Mouse (Mus musculus) left cerebral cortex, postnatal 25 days (tissue): ENCODE measurements around the gene Sel1l3. TPM values are rescaled to one million over a fixed set of nuclear protein-coding genes. Genes with fewer than 3 reads are reported as not detected.
A peak's percentile ranks its signal among the peaks of the same experiment; 100 is the strongest.

Experiments
- DNase-seq, 2 experiments: peaks; one replicate each; pipeline ENCODE4 v3.0.0; 2022; ENCODE audit warnings: low spot score in 2 of 2, mixed read lengths in 1 of 2
- intact Hi-C: fragments of 180-260 bp; cut with DNase I; formaldehyde crosslinking; loops from one replicate; pipeline ENCODE4 v1.15.1; 2025
- total RNA-seq, 2 experiments: library from RNA; stranded (reverse); gene quantifications; 2 replicates each; pipeline ENCODE4 v1.2.3; 2021

The Sel1l3 gene
- total RNA-seq, 2 experiments from 2014 or later: 67.3 to 70.4 TPM

DNA sequence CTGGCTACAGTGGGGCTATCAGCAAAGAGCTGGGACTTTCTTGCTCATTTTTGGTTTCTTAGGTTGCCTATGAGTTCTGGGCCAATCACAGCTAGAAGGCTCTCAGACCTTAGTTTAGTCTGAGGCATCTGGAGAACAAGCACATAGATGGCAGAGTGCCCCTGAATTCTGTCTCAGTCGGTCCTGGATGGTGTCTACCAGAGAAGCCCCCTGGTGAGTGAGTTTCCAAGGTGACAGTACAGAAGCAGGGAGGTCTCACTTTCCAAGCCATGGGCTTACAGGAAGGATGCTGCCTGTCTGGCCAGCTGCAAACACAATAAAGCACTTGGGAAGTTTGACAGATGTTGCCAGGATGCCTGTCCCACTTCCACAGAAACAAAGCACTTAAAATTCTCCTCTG lies 1.1 kb upstream of the Sel1l3 start:
- intact Hi-C loops: loop anchor here (5.0 kb wide), 2 partner anchors 52 to 58 kb away; partner anchors contain the start of gene Smim20
- no peak for DNase-seq

DNA sequence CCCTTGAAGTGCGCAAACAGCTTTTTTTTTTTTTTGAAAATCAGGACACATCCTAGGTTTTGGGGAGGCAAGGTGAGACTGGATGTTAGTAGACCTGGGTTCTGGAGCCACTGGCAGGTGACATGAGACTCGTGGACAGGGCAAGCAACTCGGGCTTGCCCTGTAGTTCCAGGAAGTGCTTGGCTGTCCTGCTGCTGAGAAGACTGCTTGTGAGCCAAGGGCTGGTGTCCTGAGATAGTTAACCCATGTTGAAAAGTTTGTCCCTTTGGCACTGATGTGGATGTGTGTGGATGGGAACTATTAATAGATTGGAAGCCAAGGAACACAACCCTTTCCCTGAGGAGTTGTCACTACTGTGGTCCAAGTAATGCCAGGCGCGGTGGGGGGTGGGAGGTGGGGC lies 635 bp upstream of the Sel1l3 start:
- DNase-seq: no peak
- intact Hi-C loops: loop anchor here (5.0 kb wide), 2 partner anchors 53 to 57 kb away; partner anchors contain the start of gene Smim20

DNA sequence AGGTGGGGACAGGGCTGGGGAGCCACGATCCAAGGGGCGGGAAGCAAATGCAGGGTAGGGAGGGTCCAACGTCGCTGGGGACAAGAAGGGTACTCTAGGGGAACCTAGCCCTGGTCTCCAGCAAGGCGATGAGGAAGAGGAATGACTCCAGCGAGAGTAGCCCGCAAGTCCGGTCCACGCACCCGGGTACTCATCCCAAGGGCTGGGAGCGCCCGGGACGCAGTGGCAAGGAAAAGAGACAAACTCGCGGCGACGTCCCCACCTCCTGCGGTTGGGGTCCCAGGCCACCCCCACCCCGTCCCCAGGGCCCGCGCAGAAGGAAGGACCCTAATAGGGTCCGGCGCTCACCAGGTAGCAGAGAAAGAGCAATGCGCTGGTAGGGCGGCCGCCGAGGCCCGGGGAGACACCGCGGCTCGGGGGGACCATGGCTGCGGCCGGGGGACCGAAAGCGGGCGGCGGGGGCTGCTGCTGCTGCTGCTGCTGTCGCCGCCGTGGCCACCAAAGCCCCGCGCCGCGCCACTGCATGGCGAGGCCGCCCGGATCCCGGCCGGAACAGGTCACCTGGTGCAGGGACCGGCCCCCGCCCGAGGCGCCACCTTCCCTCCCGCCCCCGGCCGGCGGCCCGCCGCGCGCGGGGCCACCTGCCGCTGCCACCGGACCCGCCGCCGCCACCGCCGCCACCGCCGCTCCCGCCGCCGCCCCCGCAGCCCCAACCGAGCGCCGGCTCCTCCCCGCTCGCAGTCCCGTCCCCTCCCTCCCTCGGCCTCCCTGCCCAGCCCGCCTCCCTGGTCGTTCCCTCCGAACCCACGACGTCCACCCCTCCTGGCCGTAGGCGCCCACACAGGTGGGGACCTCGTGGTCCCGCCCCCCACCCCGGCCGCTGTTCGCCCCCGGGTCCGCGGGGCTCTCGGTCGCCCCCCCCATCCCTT lies 681 bp downstream of the Sel1l3 start:
- intact Hi-C loops: loop anchor here (1.0 to 5.0 kb wide), 3 partner anchors 54 to 376 kb away; partner anchors contain the start of gene Smim20
- no peak for DNase-seq

DNA sequence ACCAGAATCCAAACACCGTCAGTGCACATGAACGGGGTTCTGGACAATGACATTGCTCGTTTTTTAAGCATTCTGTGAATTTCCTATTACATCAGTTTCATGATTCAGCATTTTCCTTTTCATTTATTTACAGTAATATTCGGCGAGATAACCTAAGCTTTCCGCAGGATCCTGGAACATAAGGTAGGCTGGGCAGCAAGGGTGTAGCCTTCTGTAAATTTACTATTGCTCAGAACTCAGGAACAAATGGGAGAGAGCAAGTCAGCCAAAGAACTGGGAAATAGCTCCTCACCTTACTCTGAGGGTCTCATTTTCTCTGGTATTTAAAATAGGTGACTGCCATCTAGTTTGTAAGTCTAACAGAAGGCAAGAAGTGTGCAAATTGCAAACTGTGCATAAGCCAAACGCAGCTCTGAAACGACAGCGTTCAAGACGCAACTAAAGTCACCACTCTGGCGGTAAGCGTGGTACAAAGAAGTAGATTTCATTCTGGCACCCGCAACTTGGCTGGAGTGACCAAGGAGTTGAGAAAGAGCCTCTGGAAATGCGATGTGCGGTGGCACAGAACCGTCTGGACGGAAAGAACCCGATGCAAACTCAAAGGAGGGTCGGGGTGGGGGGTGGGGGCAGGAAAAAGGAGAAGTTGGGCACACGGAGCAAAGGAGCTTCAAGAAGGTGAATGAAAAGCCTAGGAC lies 1.5 kb downstream of the Sel1l3 start:
- DNase-seq: no peak
- intact Hi-C loops: loop anchor here (5.0 kb wide), 2 partner anchors 55 kb away; partner anchors contain the start of gene Smim20

DNA sequence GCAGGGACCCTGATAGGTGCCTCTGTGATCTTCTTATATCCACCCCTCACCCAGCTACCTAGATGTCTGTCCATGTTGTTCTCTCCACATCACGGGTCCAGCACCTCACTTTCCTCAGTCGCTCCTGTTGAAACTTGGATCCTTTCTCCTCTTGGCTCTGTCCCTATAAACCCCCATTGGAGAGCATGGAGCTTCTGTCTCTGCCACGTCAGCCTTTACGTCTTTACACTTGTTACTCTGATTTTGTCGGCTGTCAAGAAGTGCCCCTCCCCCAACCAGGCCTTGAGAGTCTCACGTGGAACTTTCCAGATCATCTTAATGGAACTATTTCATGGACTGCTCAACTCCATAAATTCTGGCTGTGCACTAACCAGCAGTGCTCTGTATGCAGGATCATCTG lies 2.5 kb downstream of the Sel1l3 start:
- intact Hi-C loops: loop anchor here (5.0 kb wide), 2 partner anchors 54 to 56 kb away; partner anchors contain the start of gene Smim20
- DNase-seq: peak in 1 of 2 experiments; percentile 61

DNA sequence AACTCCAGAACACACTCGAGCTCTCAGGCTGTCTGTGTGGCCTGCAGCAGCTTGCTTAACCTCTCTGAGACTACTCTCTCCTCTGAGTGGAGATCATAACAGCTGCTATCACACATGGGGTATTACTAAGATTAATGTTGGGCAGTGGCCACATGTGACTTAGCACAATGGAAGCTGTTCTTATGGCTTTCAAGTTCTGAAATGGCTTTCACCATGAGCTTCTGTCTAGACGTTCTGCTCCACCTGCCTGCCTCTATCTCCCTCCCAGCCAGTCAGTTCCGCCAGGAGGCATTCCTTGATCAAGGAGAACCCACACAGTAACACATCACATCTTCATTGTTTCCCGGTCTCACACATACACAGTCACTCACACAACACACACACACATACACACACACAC lies 3.2 kb downstream of the Sel1l3 start:
- intact Hi-C loops: loop anchor here (5.0 kb wide), 2 partner anchors 53 to 57 kb away; partner anchors contain the start of gene Smim20
- no peak for DNase-seq

DNA sequence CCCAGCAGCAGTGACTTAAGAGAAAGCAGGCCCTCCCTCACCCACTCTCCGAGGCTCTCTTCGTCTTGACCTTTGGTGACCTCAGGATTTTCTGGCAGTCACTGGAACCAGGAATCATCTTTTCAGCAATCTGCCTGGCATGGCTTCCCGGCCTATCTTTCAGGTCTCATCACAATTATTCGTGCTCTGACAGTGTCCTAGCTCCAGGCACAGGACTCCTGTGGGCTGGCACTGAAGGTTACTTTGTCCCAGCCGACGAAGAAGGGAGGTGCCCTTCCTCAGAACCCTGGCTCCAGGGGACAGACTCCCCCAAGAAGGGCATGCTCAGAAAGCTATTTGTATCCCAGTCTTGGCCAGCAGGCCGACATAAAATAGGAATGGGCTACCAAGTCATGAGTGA lies 4.0 kb downstream of the Sel1l3 start:
- DNase-seq: no peak
- intact Hi-C loops: loop anchor here (5.0 kb wide), 2 partner anchors 52 to 58 kb away; partner anchors contain the start of gene Smim20

DNA sequence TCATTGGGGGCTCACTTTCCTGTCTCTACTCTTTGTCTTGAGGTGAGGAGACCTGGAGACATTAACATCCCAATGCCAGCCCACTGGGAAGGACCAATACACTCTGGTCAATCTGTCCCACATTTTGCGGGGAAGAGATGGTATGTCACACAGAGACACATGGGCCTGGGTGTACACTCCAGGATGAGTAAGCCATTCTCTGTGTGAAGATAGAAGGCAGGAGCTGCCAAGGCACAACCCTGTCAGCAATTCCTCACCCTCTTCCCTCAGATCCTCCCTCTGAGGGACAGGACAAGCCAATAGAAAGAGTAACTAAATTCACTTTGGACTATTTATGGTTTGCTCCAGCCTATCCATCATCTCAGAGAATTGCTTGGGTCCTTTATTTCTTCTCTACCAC lies 5.0 kb downstream of the Sel1l3 start:
- intact Hi-C loops: no loop called here
- DNase-seq: no peak

DNA sequence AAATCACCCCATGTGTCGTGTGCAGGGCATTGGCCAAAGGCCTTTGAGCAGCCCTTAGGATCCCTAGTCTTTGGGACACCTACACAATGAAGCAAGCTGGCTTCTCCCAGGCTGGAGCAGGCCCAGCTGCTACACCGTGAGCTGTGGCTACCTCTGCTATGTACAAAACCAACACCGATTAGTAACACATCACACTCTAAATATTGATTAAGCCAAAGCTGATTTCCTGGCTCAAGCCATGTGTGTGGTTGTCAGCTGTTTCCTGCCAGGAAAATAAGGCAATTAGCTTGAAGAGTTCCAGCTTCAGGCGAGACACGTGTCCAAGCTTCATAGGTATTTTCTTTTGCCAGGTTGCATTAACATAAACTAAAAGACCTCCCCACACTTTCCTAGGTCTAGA lies 7.2 kb downstream of the Sel1l3 start:
- intact Hi-C loops: no loop called here
- no peak for DNase-seq

DNA sequence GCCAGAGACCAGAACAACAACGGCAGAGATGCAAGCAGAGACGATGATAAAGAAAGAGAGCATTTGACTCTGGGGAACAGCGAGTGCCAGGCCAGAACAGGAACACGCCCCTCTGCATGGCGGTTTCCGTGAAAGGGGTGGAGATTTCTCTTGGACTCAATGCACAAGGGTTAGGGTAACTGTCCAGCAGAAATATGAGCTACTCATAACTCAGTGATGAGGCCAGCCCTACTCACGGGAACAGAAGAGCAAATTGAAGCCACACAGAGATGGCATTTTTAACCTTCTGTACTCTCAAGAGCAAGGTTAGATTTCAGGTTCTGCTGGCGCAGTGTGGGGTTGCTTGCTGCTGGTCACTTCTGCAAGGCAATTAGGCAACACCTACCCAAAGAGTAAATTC lies 11.0 kb downstream of the Sel1l3 start:
- no peak for DNase-seq
- intact Hi-C loops: no loop called here

DNA sequence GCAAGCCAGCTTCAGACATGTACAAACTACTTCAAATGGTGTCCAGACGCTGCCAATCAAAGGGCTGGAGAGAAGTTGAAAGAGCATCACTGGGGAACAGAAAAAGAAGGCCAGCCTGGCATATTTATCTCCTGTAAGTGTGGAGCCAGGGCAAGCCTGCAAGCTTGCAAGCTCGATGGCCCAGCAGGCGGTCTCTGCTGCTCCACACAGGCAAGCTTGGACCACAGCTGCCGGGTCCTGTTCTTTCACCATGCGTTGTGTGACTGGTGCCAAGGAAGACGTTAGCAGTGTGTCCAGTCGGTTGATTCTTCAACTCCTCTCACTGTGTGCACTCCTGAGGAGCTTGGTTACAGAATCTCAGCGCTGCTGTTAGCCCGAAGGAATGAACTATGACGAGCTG lies 12.9 kb downstream of the Sel1l3 start:
- intact Hi-C loops: no loop called here
- DNase-seq: no peak

DNA sequence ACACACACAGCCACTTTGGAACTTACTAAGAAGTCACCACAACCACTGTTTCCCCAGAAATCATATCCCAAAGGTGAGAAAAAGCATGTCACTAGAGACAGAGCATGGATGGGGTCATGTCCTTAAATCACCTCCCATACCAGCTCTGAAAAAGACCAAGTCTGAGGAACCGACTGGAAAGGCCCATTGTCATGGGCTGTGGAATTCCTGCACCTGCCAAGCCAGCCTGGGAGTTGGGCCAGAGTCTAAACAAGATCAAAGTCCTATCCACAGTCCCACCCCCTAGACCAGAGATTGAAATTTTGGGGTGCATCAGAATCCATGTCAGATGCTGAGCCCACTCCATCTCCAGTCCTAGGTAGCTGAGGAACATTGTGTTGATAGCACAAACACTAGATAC lies 15.3 kb downstream of the Sel1l3 start:
- intact Hi-C loops: no loop called here
- no peak for DNase-seq

DNA sequence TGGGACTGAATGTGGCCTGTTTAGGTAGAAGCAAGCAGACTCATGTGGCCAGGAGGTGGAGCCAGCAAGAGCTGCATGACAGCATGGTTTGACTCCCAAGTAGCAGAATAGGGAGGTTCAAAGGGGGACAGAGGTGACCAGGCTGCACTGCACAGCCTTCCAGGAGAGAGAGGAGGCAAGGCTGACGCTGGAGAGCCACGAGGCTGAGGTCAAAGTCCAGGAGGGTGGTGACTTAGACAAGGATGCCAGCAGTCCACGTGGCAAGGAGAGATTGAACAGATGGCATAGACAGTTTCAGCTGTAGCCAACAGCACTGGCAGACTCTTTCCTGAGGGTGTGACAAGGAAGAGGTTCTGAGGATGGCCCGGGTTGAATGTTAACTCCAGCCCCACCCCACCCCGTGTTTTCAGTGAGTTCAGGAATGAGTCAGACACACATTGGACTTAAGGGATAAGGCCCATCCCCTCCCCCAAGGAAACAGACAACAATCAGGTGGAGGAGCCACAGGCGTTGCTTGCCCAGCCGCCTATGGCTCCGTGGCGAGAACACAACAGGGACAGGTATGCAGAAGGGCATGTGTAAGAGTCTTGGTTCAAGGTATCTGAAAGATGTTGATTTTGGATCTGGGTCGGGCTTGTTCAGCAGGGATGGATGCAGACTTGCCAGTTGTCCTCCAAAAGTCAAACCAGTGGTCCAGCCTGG lies 17.2 kb downstream of the Sel1l3 start:
- no peak for DNase-seq
- intact Hi-C loops: no loop called here

DNA sequence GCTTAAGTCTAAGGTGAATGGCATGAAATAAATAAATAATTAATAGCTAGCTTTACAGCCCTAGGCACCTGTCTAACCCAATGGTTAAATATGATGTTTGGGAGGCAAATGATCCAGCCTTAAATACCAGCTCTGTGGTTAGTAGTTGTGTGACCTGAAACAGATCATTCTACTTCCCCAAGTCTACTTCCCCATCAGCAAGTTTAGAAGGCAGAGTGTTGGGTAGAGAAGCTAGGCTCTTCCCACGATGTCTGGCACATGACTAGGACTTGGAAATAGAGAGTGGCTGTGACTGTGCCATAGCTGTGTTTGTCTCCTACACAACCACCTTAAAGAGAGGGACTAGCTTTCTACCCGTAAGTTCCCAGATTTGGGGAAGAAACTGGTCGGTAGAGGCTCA lies 18.9 kb downstream of the Sel1l3 start:
- DNase-seq: peak in 1 of 2 experiments; percentile 73
- intact Hi-C loops: no loop called here

DNA sequence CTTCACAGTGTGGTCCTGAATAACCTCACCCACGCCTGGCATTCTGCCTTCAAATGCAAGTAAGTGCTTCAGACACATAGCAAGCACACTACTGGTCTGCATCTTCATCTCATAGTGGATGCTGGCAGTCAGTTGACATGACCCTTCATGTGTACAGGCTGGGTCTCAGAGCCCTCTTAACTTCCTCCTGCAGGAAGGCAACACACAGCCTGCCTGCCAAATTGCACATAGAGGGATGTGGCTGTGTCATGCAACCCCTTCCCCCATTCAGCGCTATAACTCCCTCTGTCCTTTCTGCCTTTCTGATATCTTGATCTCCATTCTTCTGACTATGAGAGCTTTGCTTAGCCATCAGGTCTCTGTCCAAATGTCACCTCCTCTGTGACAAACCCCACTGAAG lies 19.3 kb downstream of the Sel1l3 start:
- intact Hi-C loops: no loop called here
- no peak for DNase-seq

DNA sequence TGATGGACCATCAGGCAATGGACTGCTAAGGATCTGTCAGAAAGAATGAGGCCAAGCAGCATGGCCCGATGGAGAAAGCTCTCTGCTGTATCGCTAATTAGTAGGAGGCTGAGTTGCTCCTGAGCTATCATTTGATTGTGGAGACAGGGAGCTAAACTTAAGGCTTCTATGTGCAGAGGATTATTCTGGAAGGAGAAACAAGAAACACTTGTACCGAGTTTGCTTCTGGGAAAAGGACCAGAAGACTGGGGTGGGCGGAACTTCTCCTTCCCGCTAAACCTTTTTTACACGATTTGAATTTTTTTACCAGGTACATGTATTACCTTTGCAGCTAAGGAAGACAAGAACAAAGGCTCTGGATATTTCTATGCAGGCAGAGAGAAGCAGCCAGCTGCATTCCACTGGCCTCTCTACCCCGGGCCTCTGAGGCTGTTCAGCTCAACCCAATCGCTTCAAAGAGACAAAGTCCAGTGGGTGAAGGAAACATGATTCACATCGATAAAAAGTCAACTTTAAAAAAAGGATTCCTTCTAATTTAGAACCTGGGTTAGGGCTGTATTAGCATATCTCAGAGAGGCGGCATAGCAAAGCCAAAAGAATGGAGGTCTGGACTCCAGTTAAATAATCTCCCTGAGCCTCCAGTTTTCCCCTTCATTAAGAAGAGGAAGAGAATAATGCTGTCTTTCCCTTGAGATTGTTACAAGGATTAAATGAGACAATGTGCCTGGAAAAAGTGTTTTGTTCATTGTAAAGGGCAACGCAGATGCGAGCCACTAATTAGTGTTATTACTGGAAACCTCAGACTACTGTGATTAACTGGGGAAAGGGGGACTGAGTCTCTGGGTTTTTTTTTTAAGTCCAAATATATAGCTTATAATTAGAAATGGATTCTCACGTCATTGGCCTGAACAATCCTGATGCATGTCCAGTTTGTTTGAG lies 20.4 kb downstream of the Sel1l3 start:
- intact Hi-C loops: no loop called here
- peak in 1 of 2 experiments; percentile 75 for DNase-seq

DNA sequence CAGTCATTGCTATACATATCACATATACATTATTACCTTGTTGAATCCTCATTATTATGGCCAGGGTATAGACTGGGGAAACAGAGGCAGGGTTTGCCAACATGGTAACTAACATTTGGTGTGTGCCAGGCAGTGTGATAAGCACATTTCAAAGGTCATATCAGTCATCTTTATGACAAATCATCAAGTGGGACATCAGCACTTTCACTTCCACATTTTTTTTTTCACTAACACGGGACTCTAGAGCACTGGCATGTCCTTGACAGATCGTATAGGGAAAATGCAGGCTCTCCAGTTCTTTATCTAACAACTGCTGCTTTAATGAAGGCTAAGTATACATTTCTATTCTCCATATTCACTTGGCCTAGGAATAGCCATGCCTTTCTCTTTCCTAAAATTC lies 25.1 kb downstream of the Sel1l3 start:
- DNase-seq: no peak
- intact Hi-C loops: loop anchor here (5.0 kb wide), 1 partner anchor 41 kb away; no protein-coding TSS in a partner anchor

DNA sequence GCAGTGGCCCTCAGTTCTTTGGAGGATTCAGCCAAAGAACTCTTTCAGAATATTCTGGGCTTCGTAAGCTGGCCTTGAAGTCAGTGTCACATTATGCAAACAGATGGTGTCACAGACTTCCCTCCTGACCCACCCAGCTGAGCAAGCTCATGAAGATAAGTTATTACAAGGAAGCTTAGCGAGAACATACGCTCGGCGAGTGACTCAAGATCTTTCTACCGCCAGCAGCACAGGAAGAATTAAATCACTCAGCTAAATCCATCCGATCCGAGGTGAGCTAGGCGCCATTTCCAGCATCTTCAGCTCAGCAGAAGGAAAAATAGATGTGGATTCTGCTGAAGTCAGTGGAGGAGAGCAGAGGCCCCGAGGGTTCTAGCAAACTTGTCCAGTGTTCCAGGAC lies 26.5 kb downstream of the Sel1l3 start:
- intact Hi-C loops: loop anchor here (5.0 kb wide), 1 partner anchor 40 kb away; no protein-coding TSS in a partner anchor
- DNase-seq: peak in 1 of 2 experiments; percentile 86

DNA sequence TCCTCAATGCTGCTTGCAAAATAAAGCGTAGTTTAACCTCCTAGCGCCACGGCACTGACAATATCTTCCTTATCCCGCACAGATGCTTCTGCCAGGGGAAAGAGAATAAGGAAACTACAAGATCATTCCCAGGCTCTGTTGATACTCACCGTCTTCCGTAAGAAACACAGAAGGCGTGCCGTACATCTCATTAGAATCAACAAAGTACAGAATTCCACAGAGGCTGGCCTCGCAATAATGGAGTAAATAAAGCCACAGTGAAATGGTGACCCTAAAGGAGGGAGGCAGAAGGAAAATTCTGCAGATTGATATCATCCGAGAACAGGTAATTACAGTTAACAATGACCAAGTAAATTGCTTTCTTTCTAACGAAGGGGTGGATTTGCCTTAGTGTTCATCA lies 27.9 kb downstream of the Sel1l3 start:
- DNase-seq: no peak
- intact Hi-C loops: loop anchor here (5.0 kb wide), 1 partner anchor 39 kb away; no protein-coding TSS in a partner anchor
